Mouse (Mus musculus) left cerebral cortex, postnatal 36 days (tissue): ENCODE data around the gene Necab3. TPM values are rescaled to one million over a fixed set of nuclear protein-coding genes. Genes with fewer than 3 reads are reported as not detected.

Experiments used
- DNase-seq, 2 experiments: peaks; one replicate each; pipeline ENCODE4 v3.0.0; 2021 to 2022; ENCODE audit warnings: low spot score in 2 of 2, mixed read lengths in 1 of 2
- intact Hi-C: fragments of 180-260 bp; cut with DNase I; formaldehyde crosslinking; loops from one replicate; pipeline ENCODE4 v1.15.1; 2025
- total RNA-seq, 2 experiments: library from RNA; stranded (reverse); gene quantifications; 2 replicates each; pipeline ENCODE4 v1.2.3; 2021

The Necab3 gene
- total RNA-seq, 2 experiments from 2014 or later = 88.7 to 95.3 TPM

- no peak for DNase-seq
- intact Hi-C loops = no loop called here
Observed at GRCm38 (mm10) chr2:154576876-154577743, 18.4 kb upstream of the Necab3 start.

DNA sequence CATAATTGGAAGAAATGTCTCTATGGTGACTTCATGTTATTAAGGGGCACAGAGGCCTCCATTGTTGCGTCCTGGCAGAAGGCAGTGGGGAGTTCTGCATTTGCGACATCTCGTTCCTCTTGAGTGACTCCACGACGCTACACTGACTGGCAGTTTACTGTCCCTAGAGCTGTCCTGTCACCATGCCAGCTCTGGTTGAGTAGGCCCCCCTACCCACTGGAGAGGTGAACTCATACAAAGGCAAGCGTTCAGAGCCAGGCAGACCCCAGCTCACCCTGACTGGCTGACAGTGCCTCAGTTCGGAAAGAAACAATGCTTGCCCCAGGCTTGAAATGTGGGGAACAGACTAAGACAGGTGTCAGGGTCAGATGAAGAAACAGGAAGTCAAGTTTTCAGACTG is 15.6 kb upstream of the Necab3 start:
- intact Hi-C loops = no loop called here
- DNase-seq = no peak

- no peak for DNase-seq
- intact Hi-C loops = no loop called here
Observed at GRCm38 (mm10) chr2:154572996-154573395, 14.3 kb upstream of the Necab3 start.

- no peak for DNase-seq
- intact Hi-C loops = no loop called here
Observed at GRCm38 (mm10) chr2:154571976-154572375, 13.3 kb upstream of the Necab3 start.

DNA sequence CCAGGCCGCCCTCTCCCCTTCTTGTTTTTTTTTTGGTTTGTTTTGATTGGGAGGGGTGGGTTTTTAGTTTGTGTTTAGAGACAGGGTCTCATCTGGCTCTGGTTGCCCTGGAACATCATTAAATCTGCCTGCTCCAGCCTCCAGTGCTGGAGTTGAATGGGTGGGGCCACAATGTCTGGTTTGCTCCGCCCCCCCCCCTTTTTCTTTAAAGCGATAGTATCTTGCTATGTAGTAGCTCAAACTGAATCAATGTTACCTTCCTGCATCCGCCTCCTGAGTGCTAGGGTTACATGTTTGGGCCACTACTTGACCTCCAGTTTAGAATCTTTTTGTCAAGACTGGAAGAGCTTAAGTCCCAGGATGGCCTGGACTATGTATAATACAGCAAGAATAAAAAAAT is 12.6 kb upstream of the Necab3 start:
- no peak for DNase-seq
- intact Hi-C loops = no loop called here

- intact Hi-C loops = no loop called here
- DNase-seq = no peak
Observed at GRCm38 (mm10) chr2:154570666-154571065, 12.0 kb upstream of the Necab3 start.

DNA sequence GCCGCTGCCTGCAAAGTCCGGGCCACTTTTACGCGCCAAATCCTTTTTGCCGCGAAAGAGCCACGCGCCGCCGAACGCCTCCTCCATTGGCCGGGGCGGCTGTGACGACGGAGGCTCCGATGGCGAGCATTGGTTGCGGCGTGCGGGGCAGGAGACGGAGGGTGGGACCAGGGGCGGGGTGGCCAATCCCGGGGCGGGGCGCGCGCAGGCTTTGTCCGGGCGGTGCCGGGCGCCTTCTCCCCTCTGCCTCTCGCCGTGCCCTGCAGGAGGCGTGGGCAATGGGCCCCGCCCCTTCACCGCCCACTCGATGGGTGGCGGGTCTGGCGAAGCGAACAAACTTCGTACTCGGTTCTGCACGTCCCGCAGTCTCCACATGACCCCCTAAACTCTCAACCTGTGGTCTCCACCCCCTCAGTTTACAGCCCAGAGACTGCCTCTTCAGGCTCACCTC is 11.2 kb upstream of the Necab3 start, which contains the start of gene E2f1:
Gene E2f1, minus strand, starts transcription at position 57 of the 451 bp plus-strand sequence.
- intact Hi-C loops = no loop called here
- DNase-seq = peak; percentile 91 to 92

DNA sequence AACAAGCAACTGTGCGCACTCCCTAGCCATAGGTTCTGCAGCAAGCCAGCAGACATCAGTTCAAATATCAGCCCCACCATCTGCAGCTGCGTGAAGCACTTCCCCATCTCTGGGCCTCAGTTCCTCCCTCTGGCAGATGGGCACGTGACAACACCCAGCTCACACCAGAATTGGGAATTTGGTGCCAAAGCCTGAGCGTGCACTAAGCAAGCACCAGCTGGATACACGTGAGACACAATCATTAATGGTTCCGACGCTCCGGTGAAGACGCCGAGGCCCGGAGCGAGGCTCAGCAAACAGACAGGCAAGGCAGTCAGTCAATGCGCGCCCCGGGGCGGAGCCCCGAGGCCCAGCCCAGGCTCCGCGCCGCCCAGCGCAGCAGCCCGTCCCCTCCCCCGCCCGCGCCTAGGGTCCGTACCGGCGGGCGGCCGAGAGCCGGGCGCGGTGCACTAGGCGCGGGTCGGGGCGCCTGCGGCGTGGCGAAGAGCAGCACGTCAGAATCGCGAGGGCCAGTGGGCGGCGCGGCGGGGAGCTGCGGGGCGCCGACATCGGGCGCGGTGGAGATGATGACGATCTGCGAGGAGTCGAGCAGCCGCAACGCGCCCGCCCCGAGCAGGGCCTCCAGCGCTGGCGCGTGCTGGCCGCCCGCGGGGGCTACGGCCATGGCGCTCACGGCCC is 10.5 kb upstream of the Necab3 start:
- intact Hi-C loops = no loop called here
- peak; percentile 56 to 77 for DNase-seq

GRCm38 (mm10) chr2:154568329-154569070 is 9.8 kb upstream of the Necab3 start:
- DNase-seq = no peak
- intact Hi-C loops = no loop called here

DNA sequence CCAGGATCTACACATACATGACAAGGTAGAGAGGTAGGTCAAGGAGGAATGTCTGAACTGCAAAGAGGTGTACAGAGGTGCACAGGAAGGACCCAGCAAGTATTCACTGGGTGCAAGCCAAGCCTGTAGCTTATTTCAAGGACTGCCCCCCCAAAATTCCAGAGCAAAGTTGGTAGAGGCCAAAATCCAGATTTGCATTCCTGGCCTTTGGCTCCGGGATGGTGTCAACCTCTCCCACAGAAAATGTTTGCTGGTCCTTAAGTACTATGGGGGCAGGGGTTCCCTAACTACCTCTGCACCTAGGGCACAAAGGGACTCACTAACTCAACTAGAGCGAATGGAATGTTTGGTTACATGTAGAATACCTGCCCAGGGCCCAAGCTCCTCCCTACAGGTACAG is 9.1 kb upstream of the Necab3 start:
- DNase-seq = no peak
- intact Hi-C loops = no loop called here

- intact Hi-C loops = no loop called here
- DNase-seq = no peak
Observed at GRCm38 (mm10) chr2:154566641-154567040, 8.0 kb upstream of the Necab3 start.

GRCm38 (mm10) chr2:154565562-154565961 is 6.9 kb upstream of the Necab3 start:
- intact Hi-C loops = no loop called here
- no peak for DNase-seq

DNA sequence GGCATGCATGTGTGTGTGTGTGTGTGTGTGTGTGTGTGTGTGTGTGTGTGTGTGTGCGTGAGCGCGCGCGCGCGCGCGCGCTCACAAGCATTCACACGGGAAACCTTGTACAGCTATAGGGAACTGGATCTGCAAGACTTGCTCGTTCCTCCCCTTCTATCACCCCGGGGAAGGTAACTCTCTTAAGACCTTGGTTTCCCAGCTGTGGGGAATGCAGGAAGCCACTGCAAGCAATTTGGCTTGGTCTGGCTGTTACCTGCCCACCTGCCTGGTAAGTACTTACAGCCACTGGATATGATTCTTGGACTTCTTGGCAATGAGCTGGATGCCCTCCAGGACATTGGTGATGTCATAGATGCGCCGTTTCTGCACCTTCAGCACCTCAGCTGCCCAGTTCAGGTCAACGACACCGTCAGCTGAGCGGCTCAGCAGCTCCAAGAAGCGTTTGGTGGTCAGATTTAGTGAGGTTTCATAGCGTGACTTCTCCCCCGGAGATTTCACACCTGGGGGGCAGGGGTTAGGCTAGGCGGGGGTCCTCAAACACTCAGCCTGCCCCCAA is 5.0 kb upstream of the Necab3 start:
- no peak for DNase-seq

DNA sequence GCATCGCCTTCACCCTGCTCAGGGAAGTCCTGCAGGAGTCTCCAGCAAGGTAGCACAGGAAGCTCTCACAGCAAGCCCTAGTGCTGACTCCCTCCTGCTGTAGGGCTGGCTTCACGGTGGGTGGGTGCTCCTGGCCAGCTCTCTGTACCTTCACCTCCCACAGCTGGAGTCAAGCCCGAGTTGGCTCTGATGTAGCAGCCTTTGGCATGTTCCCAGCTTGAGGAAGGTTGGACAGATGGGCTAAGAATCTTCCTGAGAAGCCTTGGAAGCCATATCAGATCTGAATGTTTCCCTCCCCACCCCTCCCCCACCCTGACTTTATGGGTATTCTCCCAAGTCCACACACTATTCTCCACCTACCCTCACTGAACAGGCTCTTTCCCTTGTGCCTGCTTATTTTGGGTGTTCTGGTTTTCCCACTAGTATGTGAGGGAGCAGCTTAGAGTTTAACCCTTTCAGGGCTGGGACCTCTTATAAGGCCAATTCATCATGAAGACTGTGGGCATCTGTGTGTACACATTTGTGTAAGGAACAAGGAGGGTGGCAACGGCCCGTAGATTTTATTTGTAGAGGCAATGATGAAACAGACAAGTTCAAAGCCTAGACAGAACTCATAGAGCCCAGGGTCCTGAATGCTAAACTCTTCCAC is 1.4 kb downstream of the Necab3 start:
- DNase-seq = peak; percentile 57 to 58
- intact Hi-C loops = loop anchor here (2.0 kb wide), 1 partner anchor 27 kb away; no protein-coding TSS in a partner anchor

More for the DNA sequence above, 5.0 kb upstream of the Necab3 start:
- intact Hi-C loops = no loop called here

- peak; percentile 70 to 71 for DNase-seq
- intact Hi-C loops = no loop called here
Observed at GRCm38 (mm10) chr2:154555235-154555634, 3.5 kb downstream of the Necab3 start.

DNA sequence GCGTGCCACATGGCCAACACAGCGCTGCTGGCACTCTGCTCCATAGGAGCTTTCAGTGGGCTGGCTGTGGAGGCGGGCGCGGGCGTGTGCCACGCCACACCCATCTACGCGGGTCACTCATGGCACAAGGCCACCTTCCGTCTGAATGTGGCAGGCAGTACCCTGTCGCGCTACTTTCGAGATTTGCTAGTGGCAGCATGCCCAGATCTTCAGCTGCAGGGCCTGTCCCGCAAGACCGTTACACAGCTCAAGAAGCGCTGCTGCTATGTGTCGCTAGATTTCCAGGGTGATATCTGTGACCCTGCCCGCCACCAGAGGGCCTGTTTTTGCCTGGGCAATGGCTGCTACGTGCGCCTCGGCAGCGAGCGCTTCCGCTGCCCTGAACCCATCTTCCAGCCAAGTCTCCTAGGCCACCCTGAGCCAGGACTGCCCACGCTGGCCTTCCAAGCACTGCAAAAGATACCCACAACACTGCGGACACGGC is 6.2 kb downstream of the Necab3 start:
- DNase-seq = peak; percentile 61 to 62
- intact Hi-C loops = loop anchor here (2.0 kb wide), 1 partner anchor 60 kb away; the partner anchor contains the start of genes 4930519P11Rik and Zfp341

GRCm38 (mm10) chr2:154551927-154552326 is 6.8 kb downstream of the Necab3 start:
- DNase-seq = no peak
- intact Hi-C loops = loop anchor here (2.0 kb wide), 1 partner anchor 61 kb away; the partner anchor contains the start of genes 4930519P11Rik and Zfp341

DNA sequence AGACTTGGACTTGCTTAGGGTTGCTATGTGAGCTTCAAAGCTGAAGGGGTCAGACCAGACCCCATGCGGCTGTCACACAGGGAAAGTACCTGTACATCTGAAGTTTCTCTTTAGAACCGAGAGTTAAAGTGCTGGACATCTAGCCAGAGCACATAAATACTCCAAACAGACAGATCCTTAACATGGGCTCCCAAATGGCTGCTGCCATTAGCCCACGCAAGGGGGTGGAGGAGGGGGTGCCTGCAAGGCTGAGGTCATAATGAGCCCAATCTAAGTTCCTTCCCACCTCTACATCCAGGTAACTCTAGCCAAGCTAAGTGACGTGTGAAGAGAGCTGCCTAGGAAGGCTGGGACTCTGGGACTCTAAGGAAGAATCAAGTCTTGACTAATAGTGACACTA is 7.2 kb downstream of the Necab3 start, which contains the start of gene Actl10:
Gene Actl10, plus strand, starts transcription at position 301 of the 400 bp plus-strand sequence.
- DNase-seq = no peak
- intact Hi-C loops = no loop called here

- DNase-seq = no peak
- intact Hi-C loops = no loop called here
Observed at GRCm38 (mm10) chr2:154550937-154551336, 7.8 kb downstream of the Necab3 start.
